Mouse (Mus musculus) MEL (cell line): Measurements from ENCODE around the gene Rmdn2. TPM values are rescaled to one million over a fixed set of nuclear protein-coding genes. Genes with fewer than 3 reads are reported as not detected.

Source experiments
- DNase-seq: peaks from one replicate; pipeline ENCODE4 v3.0.0; 2011; ENCODE audit warnings: low read depth, low spot score
- H3K27ac ChIP-seq: 2 replicates; pipeline ENCODE4 v1.5.1; 2012; ENCODE audit warnings: low read depth, mild to moderate bottlenecking, control low read depth, low read length, moderate library complexity; ENCODE audit not compliant: control insufficient read depth
- H3K27me3 ChIP-seq, 2 experiments: fragments of 150-350 bp in 1 of 2; sonication (generic) in 1 of 2; 2 replicates each; pipeline ENCODE4 v1.6.1; 2012; ENCODE audit warnings: low read length in 2 of 2, mild to moderate bottlenecking in 2 of 2, improper control_type of control experiment in 1 of 2, moderate library complexity in 1 of 2; ENCODE audit not compliant: insufficient read depth in 2 of 2, control insufficient read depth in 1 of 2
- H3K36me3 ChIP-seq, 2 experiments: 2 replicates each; pipeline ENCODE4 v1.6.1; 2012 to 2014; ENCODE audit warnings: low read length in 2 of 2, improper control_type of control experiment in 1 of 2, inconsistent platforms in 1 of 2, mild to moderate bottlenecking in 1 of 2; ENCODE audit not compliant: insufficient read depth in 2 of 2, control insufficient read depth in 1 of 2
- H3K4me1 ChIP-seq, 2 experiments: fragments of 150-350 bp in 1 of 2; sonication (generic) in 1 of 2; 2 replicates each; pipeline ENCODE4 v1.6.1; 2012; ENCODE audit warnings: low read length in 2 of 2, improper control_type of control experiment in 1 of 2, mild to moderate bottlenecking in 1 of 2; ENCODE audit not compliant: insufficient read depth in 2 of 2, control insufficient read depth in 1 of 2
- H3K4me3 ChIP-seq, 2 experiments: fragments of 150-350 bp in 1 of 2; sonication (generic) in 1 of 2; 2 replicates each; pipeline ENCODE4 v1.5.1; 2012; ENCODE audit warnings: low read depth in 2 of 2, low read length in 2 of 2, mild to moderate bottlenecking in 2 of 2, moderate library complexity in 2 of 2, control low read depth in 1 of 2, improper control_type of control experiment in 1 of 2; ENCODE audit not compliant: control insufficient read depth in 1 of 2, insufficient read depth in 1 of 2
- H3K79me2 ChIP-seq: 2 replicates; pipeline ENCODE4 v1.6.1; 2012; ENCODE audit warnings: mild to moderate bottlenecking, low read length, moderate library complexity; ENCODE audit not compliant: control insufficient read depth, poor library complexity, insufficient read depth
- H3K9ac ChIP-seq: 2 replicates; pipeline ENCODE4 v1.6.1; 2012; ENCODE audit warnings: low read depth, mild to moderate bottlenecking, control low read depth, low read length, moderate library complexity; ENCODE audit not compliant: control insufficient read depth, poor library complexity, severe bottlenecking
- H3K9me3 ChIP-seq: fragments of 150-350 bp; sonication (generic); replicated peaks from 2 replicates; pipeline ENCODE4 v1.6.1; 2012; ENCODE audit warnings: mild to moderate bottlenecking, low read length, improper control_type of control experiment, moderate library complexity; ENCODE audit not compliant: insufficient read depth
- BHLHE40 ChIP-seq: IDR thresholded peaks from 2 replicates; pipeline ENCODE4 v1.6.1; 2012; ENCODE audit warnings: low read depth, mild to moderate bottlenecking, inconsistent platforms, low read length, improper control_type of control experiment, borderline replicate concordance
- CTCF ChIP-seq, 3 experiments: IDR thresholded peaks in 2 of 3; conservative IDR thresholded peaks in 1 of 3; 2 replicates each; pipeline ENCODE4 v1.5.1; 2011 to 2012; ENCODE audit warnings: low read length in 3 of 3, low read depth in 2 of 3, mild to moderate bottlenecking in 2 of 3, improper control_type of control experiment in 1 of 3, inconsistent platforms in 1 of 3, mixed read lengths in 1 of 3, moderate library complexity in 1 of 3; ENCODE audit not compliant: control insufficient read depth in 1 of 3, insufficient read depth in 1 of 3, poor library complexity in 1 of 3, severe bottlenecking in 1 of 3
- ELF1 ChIP-seq: IDR thresholded peaks from 2 replicates; pipeline ENCODE4 v1.6.1; 2014; ENCODE audit warnings: low read depth, mild to moderate bottlenecking, inconsistent platforms, low read length, improper control_type of control experiment, moderate library complexity
- EP300 ChIP-seq, 2 experiments: IDR thresholded peaks; 2 replicates each; pipeline ENCODE4 v1.6.1; 2011; ENCODE audit warnings: improper control_type of control experiment in 2 of 2, low read length in 2 of 2, low read depth in 1 of 2, mild to moderate bottlenecking in 1 of 2
- HCFC1 ChIP-seq: IDR thresholded peaks from 2 replicates; pipeline ENCODE4 v1.6.1; 2012; ENCODE audit warnings: low read depth, mild to moderate bottlenecking, inconsistent platforms, low read length, improper control_type of control experiment, moderate library complexity
- POLR2AphosphoS5 ChIP-seq: IDR thresholded peaks from 2 replicates; pipeline ENCODE4 v1.6.1; 2012; ENCODE audit warnings: low read depth, borderline replicate concordance, mild to moderate bottlenecking, inconsistent platforms, low read length, moderate library complexity, mixed read lengths
- TAL1 ChIP-seq: IDR thresholded peaks from 2 replicates; pipeline ENCODE4 v1.6.1; 2012; ENCODE audit warnings: mild to moderate bottlenecking, inconsistent platforms, low read length, moderate library complexity, mixed read lengths
- TBP ChIP-seq: IDR thresholded peaks from 2 replicates; pipeline ENCODE4 v1.8.0; 2011; ENCODE audit warnings: low read depth, low read length, improper control_type of control experiment
- ZNF384 ChIP-seq: IDR thresholded peaks from 2 replicates; pipeline ENCODE4 v1.6.1; 2012; ENCODE audit warnings: low read depth, mild to moderate bottlenecking, inconsistent platforms, low read length, improper control_type of control experiment
- polyA plus RNA-seq, 2 experiments: library from polyadenylated mRNA; stranded (reverse) in 1 of 2; unstranded in 1 of 2; fragments of >175 nt in 1 of 2; fragments of >200 nt in 1 of 2; gene quantifications; 2 replicates each; pipeline versions ENCODE4 v1.2.1 to v1.2.4; 2012; ENCODE audit warnings: low replicate concordance in 2 of 2, low read depth in 1 of 2; ENCODE audit not compliant: insufficient read length in 2 of 2, insufficient read depth in 1 of 2, missing spikeins in 1 of 2
- total RNA-seq: library from RNA; depleted of rRNA; stranded (reverse); fragments of 300-350 nt; gene quantifications from 2 replicates; pipeline ENCODE4 v1.2.3, GENCODE M21; 2012; rRNA removed

Rmdn2 gene
- total and polyA plus RNA-seq, 3 experiments = not detected

DNA sequence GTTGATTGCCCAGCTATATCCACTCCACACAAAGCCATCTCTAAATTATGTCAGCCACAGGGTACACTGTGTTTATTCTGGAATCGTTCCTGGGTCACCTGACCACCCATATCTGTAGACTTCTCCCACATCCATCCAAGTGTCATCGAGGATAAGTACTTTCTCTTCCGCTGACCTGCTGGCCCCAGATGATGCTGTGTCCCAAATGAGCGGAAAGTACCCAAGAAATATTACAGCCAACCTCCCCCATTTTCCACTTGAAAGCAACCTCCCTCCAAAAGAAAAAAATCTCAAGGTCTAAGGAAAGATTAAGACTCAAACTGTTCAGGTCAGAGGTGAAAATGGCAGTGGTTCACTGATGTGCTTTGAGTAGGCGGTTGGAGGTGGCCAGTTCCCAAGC is 131.0 kb downstream of the Rmdn2 start:
- Histone ChIP-seq H3K4me1 (no peaks in the 10 kb centered on the region), H3K4me3 (no peak overlapping the region), H3K9me3 (no peaks in the 10 kb centered on the region), H3K27ac (no peak overlapping the region), H3K36me3 (no peaks in the 10 kb centered on the region), H3K9ac (no peak overlapping the region), H3K79me2 (no peaks in the 10 kb centered on the region), H3K27me3 (peaks cover 0 to 3% of the 10 kb centered on the region in 2 experiments; a peak in 1 of 4 replicates)
- DNase-seq = no peak
- TF ChIP-seq TBP = no peak
- TF ChIP-seq BHLHE40 = no peak
- TF ChIP-seq CTCF (IDR thresholded peaks at IDR 0.05 in 2 of 3, conservative IDR thresholded peaks at IDR 0.05 in 1 of 3; ENCODE audit: control insufficient read depth in 1 of 3, insufficient read depth in 1 of 3, low read depth in 2 of 3, low read length in 3 of 3, poor library complexity in 1 of 3, severe bottlenecking in 1 of 3) = no peak
- no peak for TF ChIP-seq POLR2AphosphoS5
- no peak for TF ChIP-seq ZNF384
- no peak for TF ChIP-seq EP300 (IDR thresholded peaks at IDR 0.05; ENCODE audit: low read depth in 1 of 2, low read length in 2 of 2)
- TF ChIP-seq TAL1 = no peak
- TF ChIP-seq ELF1 = no peak
- TF ChIP-seq HCFC1 = no peak

Other genes starting within 250 kb of the Rmdn2 start
- gene Cyp1b1, start 103.2 kb downstream of the Rmdn2 start, total RNA-seq = not detected in 2 replicates
- gene Cyp1b1, start 103.2 kb downstream of the Rmdn2 start, polyA plus RNA-seq = not detected